Mouse (Mus musculus) megakaryocyte, embryonic 14.5 days (primary cell): ENCODE measurements around the gene Pgc.

ENCODE experiments used
- FLI1 ChIP-seq: IDR thresholded peaks from 2 replicates; pipeline ENCODE4 v1.6.1; 2012; ENCODE audit warnings: low read length, inconsistent platforms, mixed read lengths
- GATA1 ChIP-seq: IDR thresholded peaks from 3 replicates; pipeline ENCODE4 v1.6.1; 2012; ENCODE audit warnings: mixed read lengths, low read length, inconsistent platforms, borderline replicate concordance

GRCm38 (mm10) chr17:47751811-47752210, 25.2 kb downstream of the Pgc start:
- TF ChIP-seq GATA1 (no peak), FLI1 (no peak)
